Mouse (Mus musculus): ENCODE measurements at regions not wholly inside any gene's neighbourhood (a gene's known extent, or its start where the extent isn't known, plus 50 kb on each side); places are given as distances from the start of the nearest gene placed in this dataset.

DNA sequence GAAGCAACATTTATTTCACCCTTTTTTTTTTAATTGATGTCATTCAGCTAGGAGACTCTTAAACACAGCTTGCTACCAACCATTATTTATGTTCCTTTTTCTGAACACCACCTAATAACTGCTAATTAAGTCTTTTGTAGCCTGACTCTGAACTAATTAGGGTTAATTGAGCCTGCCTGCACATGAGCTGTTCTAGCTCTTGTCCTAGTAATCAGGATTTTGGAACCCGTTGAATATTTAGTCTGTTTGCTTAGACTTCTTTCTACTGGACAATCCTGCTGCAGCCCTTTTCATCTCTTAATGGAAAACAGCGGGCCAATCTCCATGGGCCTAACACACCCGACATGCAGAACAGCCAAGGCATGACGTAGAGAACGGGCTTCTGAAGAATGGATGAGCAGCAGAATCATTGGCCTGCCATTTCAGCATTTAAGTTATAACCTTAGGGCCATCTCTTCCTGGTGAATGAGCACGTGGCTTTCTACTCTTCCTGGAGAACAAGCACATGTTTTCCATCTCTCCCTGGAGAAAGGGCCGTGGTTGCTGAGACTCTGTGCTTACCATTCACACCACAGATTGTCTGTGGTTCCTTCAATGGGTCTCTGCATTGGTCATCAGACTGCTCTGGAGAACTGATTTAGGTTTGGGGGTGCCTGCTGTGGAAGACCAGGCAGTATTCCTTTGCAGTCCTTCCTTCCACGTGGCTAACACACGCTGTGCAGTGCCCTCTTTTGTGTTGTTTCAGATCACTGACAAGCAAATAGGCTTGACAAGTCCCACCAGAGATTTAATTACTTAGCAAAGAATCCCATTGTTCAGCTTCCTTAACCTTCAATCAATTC, 805.1 kb downstream of the Poteg start:
- Histone ChIP-seq H3K4me3 (no peak overlapping the region), H3K27me3 (no peaks in the 10 kb centered on the region), H3K4me1 (no peaks in the 10 kb centered on the region), H3K9me3 (no peaks in the 10 kb centered on the region), H3K9ac (no peak overlapping the region), H3K4me2 (no peak overlapping the region), H3K36me3 (no peaks in the 10 kb centered on the region), H3K27ac (no peak overlapping the region)
- 40% methylated on average over 9 of the region's 9 CpGs for WGBS
- no peak for ATAC-seq (ENCODE audit: insufficient number of reproducible peaks, insufficient read depth, low FRiP score, low TSS enrichment, low read depth)

DNA sequence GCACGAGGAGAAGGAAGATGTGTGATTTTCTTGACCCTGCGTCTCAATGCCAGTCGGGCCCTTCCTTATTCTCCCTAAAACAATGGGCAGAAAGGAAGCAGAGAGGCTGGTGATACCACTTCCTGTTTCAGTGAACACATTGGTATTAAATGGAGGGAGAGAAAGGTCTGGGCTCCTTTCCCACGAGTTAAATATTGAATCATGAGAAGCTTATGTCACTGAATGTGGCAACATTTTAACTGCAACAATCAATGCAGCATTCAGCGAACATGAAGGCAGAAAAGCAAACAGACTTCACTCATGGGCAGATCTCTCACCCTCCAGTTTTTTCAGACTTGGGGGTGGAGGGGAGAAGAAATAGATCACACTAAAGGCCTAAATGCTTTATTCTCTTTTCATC, 819.8 kb downstream of the Poteg start:
- WGBS: 80% methylated on average over 5 of the region's 5 CpGs
- no peak for ATAC-seq (ENCODE audit: insufficient number of reproducible peaks, insufficient read depth, low FRiP score, low TSS enrichment, low read depth)
- H3K4me3 ChIP-seq: no peak overlapping the region
- H3K27ac ChIP-seq: no peak overlapping the region
- no peaks in the 10 kb centered on the region for H3K9me3 ChIP-seq
- H3K27me3 ChIP-seq: no peaks in the 10 kb centered on the region
- no peak overlapping the region for H3K4me2 ChIP-seq
- no peaks in the 10 kb centered on the region for H3K4me1 ChIP-seq
- no peaks in the 10 kb centered on the region for H3K36me3 ChIP-seq
- no peak overlapping the region for H3K9ac ChIP-seq

DNA sequence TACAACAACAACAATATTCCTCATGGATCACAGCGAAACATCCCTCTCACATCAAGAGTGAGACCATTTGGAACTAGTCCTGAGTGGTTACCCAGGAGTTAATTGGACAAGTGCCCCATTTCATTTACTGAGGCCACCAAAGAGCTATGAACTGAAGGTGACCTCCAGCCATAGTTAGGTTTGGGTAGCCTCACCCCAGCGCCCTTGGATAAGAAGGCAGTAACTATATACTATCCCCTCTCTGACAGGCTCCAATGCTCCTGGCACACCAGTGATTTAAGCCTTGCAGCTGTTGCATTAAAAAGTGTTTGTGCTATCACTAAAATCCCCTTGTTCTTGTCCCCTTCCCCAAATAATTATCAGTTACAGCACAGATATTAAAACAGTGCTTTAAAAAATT, 836.8 kb downstream of the Poteg start:
- Histone ChIP-seq H3K4me2 (no peak overlapping the region), H3K27ac (no peak overlapping the region), H3K9ac (no peak overlapping the region), H3K4me1 (no peaks in the 10 kb centered on the region), H3K9me3 (no peaks in the 10 kb centered on the region), H3K4me3 (no peak overlapping the region), H3K27me3 (no peaks in the 10 kb centered on the region), H3K36me3 (no peaks in the 10 kb centered on the region)
- 67% methylated on average over 2 of the region's 2 CpGs for WGBS
- ATAC-seq (ENCODE audit: insufficient number of reproducible peaks, insufficient read depth, low FRiP score, low TSS enrichment, low read depth): no peak

GRCm38 (mm10) chr8:28298896-28299793, 851.7 kb downstream of the Poteg start:
- H3K4me2 ChIP-seq: no peak overlapping the region
- no peaks in the 10 kb centered on the region for H3K27me3 ChIP-seq
- ATAC-seq (ENCODE audit: insufficient number of reproducible peaks, insufficient read depth, low FRiP score, low TSS enrichment, low read depth): peak; percentile 52
- H3K9ac ChIP-seq: no peak overlapping the region
- H3K27ac ChIP-seq: no peak overlapping the region
- 0 out of 2 replicates have a peak, but pooled peaks cover 8% of the 10 kb centered on the region for H3K4me1 ChIP-seq
- H3K4me3 ChIP-seq: no peak overlapping the region
- no peaks in the 10 kb centered on the region for H3K36me3 ChIP-seq
- no peaks in the 10 kb centered on the region for H3K9me3 ChIP-seq
- WGBS: 52% methylated on average over 5 of the region's 5 CpGs

GRCm38 (mm10) chr8:28317081-28317480, 869.6 kb downstream of the Poteg start:
- Histone ChIP-seq H3K9me3 (no peaks in the 10 kb centered on the region), H3K4me3 (no peak overlapping the region), H3K27ac (no peak overlapping the region), H3K36me3 (no peaks in the 10 kb centered on the region), H3K4me1 (no peaks in the 10 kb centered on the region), H3K4me2 (no peak overlapping the region), H3K27me3 (no peaks in the 10 kb centered on the region), H3K9ac (no peak overlapping the region)
- WGBS: 58% methylated on average over 1 of the region's 1 CpGs
- ATAC-seq (ENCODE audit: insufficient number of reproducible peaks, insufficient read depth, low FRiP score, low TSS enrichment, low read depth): no peak

DNA sequence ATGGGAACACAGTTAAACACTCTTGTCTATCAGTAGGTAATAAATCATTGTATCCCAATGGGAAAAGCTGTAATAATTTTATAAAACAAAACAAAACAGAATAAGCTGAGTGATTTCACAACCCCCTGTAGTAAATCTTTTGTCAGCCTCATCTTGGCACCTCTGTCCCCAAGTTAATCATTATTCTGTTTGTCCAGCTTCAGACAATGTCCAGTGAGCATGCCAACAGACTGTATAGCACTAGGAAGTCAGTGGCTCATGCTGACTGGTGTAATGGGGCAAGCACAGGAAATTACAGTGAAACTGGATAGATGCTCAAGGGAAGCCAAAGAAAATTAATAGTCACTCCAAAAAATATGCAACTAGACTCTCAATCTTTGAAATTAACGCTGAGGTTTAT, 885.9 kb downstream of the Poteg start:
- no peaks in the 10 kb centered on the region for H3K27me3 ChIP-seq
- H3K4me3 ChIP-seq: no peak overlapping the region
- WGBS: 76% methylated on average over 1 of the region's 1 CpGs
- H3K9me3 ChIP-seq: no peaks in the 10 kb centered on the region
- ATAC-seq (ENCODE audit: insufficient number of reproducible peaks, insufficient read depth, low FRiP score, low TSS enrichment, low read depth): no peak
- no peaks in the 10 kb centered on the region for H3K4me1 ChIP-seq
- no peak overlapping the region for H3K9ac ChIP-seq
- H3K27ac ChIP-seq: no peak overlapping the region
- no peaks in the 10 kb centered on the region for H3K36me3 ChIP-seq
- no peak overlapping the region for H3K4me2 ChIP-seq

DNA sequence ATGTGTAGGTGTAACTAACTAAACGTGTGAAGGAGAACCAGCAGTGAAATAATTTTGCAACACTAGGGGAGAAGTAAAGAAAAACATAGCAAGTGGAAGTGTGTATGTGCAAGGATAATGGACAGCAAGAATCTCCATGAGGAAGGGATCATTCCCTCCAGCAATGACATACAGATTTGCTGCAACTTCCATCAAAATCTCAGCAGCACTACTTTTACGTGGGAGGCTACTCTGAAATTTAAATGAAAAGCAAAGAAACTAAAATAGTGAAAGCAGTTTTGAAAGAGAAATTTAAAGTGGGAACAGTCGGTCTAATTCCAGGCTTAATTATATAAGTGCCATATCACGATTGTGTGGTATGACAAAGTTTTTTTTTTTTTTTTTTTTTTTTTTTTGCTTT, 890.0 kb downstream of the Poteg start:
- H3K4me1 ChIP-seq: no peaks in the 10 kb centered on the region
- 81% methylated on average over 4 of the region's 4 CpGs for WGBS
- H3K9ac ChIP-seq: no peak overlapping the region
- no peaks in the 10 kb centered on the region for H3K36me3 ChIP-seq
- H3K27me3 ChIP-seq: no peaks in the 10 kb centered on the region
- H3K27ac ChIP-seq: no peak overlapping the region
- no peaks in the 10 kb centered on the region for H3K9me3 ChIP-seq
- no peak overlapping the region for H3K4me3 ChIP-seq
- no peak overlapping the region for H3K4me2 ChIP-seq
- no peak for ATAC-seq (ENCODE audit: insufficient number of reproducible peaks, insufficient read depth, low FRiP score, low TSS enrichment, low read depth)

- Histone ChIP-seq H3K4me2 (no peak overlapping the region), H3K27ac (no peak overlapping the region), H3K36me3 (no peaks in the 10 kb centered on the region), H3K9ac (no peak overlapping the region), H3K4me1 (no peaks in the 10 kb centered on the region), H3K4me3 (no peak overlapping the region), H3K27me3 (no peaks in the 10 kb centered on the region), H3K9me3 (no peaks in the 10 kb centered on the region)
- no peak for ATAC-seq (ENCODE audit: insufficient number of reproducible peaks, insufficient read depth, low FRiP score, low TSS enrichment, low read depth)
- WGBS: 87% methylated on average over 11 of the region's 11 CpGs
Measured at GRCm38 (mm10) chr8:28341236-28341635, 893.8 kb downstream of the Poteg start.

DNA sequence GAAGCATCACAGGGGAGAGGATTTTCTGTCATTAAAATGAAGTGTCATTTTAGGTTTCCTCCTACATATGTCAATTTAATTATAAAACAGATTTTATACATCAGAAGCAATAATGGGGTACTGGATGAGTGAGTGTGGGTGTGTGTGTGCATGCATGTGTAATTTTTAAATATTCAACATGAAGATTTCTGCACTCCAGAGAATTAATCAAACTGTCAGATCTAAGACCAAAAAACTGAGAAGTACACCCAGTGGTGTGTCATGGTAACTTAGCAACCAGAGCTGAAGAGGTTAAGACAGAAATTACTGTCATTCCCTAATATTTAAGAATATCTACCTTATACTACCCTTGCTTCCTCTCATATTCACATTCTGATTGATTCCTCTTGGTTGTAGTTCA, 919.0 kb downstream of the Poteg start:
- H3K4me1 ChIP-seq: no peaks in the 10 kb centered on the region
- no peaks in the 10 kb centered on the region for H3K9me3 ChIP-seq
- H3K27ac ChIP-seq: no peak overlapping the region
- H3K4me2 ChIP-seq: no peak overlapping the region
- ATAC-seq (ENCODE audit: insufficient number of reproducible peaks, insufficient read depth, low FRiP score, low TSS enrichment, low read depth): no peak
- no peaks in the 10 kb centered on the region for H3K36me3 ChIP-seq
- no peak overlapping the region for H3K9ac ChIP-seq
- H3K4me3 ChIP-seq: no peak overlapping the region
- H3K27me3 ChIP-seq: no peaks in the 10 kb centered on the region

DNA sequence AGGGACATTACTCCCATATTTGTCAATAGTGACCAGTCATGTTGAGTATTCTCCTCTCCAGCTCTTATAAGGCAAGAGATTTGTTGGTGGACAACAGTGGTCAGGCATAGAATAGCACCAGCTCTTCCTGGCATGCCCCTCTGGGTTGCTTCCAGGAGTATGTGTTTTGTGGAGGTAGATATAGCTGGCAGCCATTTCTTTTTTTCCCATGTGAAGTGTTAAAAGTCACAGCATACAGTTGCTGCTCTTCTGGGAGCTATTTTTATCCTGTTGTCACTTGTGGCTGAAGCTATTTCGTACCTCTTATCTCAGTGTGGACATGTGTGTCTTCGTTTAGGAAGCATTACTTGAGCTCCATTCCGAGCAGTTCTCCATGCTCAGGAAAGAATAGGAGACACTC, 919.9 kb downstream of the Poteg start:
- Histone ChIP-seq H3K4me2 (no peak overlapping the region), H3K27me3 (no peaks in the 10 kb centered on the region), H3K9me3 (no peaks in the 10 kb centered on the region), H3K4me3 (no peak overlapping the region), H3K9ac (no peak overlapping the region), H3K4me1 (no peaks in the 10 kb centered on the region), H3K27ac (no peak overlapping the region), H3K36me3 (no peaks in the 10 kb centered on the region)
- WGBS: 79% methylated on average over 3 of the region's 3 CpGs
- ATAC-seq (ENCODE audit: insufficient number of reproducible peaks, insufficient read depth, low FRiP score, low TSS enrichment, low read depth): no peak

GRCm38 (mm10) chr8:28371752-28372151, 924.3 kb downstream of the Poteg start:
- no peaks in the 10 kb centered on the region for H3K27me3 ChIP-seq
- H3K9ac ChIP-seq: no peak overlapping the region
- H3K36me3 ChIP-seq: no peaks in the 10 kb centered on the region
- WGBS: 73% methylated on average over 1 of the region's 1 CpGs
- no peaks in the 10 kb centered on the region for H3K4me1 ChIP-seq
- no peaks in the 10 kb centered on the region for H3K9me3 ChIP-seq
- H3K4me3 ChIP-seq: no peak overlapping the region
- no peak overlapping the region for H3K4me2 ChIP-seq
- ATAC-seq (ENCODE audit: insufficient number of reproducible peaks, insufficient read depth, low FRiP score, low TSS enrichment, low read depth): no peak
- H3K27ac ChIP-seq: no peak overlapping the region

DNA sequence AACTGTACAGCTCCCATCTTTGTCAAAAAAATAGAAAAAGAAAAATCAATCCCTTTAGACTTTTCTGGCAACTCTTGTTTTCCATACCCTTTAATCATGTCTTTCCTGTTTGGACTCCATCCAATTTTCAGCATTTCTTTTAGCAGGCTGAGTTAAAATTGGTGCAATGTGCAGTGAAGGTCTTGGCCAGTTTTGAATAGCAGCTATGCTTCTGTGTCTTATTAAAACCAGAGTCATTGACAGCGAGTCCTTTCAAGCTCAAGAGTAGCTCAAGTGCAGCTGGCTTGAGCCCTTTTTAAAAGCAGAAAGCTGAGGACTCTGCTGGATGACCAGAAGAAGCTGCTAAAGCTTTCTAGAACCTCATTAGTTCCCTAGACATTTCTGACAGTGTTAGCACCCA, 952.7 kb downstream of the Poteg start:
- 20% methylated on average over 1 of the region's 1 CpGs for WGBS

More for the DNA sequence above, 952.7 kb downstream of the Poteg start:
- peak overlapping the region; percentile 7; the same call in 1 of the 2 replicates for H3K4me2 ChIP-seq
- no peaks in the 10 kb centered on the region for H3K9me3 ChIP-seq
- H3K27me3 ChIP-seq: no peaks in the 10 kb centered on the region
- H3K36me3 ChIP-seq: no peaks in the 10 kb centered on the region
- H3K27ac ChIP-seq: peak overlapping the region; percentile 72
- H3K4me1 ChIP-seq: peaks cover 7% of the 10 kb centered on the region
- no peak overlapping the region for H3K9ac ChIP-seq
- H3K4me3 ChIP-seq: no peak overlapping the region
- ATAC-seq (ENCODE audit: insufficient number of reproducible peaks, insufficient read depth, low FRiP score, low TSS enrichment, low read depth): no peak

Measured in embryonic facial prominence, embryonic 13.5 days (tissue).